In genomic region chr11:59471413-59472325, GRCm38 (mm10) we compare ENCODE assay signal across 7 mouse cellular contexts. TPM values are rescaled to one million over a fixed set of nuclear protein-coding genes. Genes with fewer than 3 reads are reported as not detected.
DNase-seq lines count a peak whose midpoint lies in the region; ATAC-seq and TF ChIP-seq lines count a peak whose summit lies in the region.

No protein-coding gene starts in this region.

- peak overlapping the region; percentile 84 for H3K4me2 ChIP-seq in lung, embryonic 15.5 days
- H3K4me2 ChIP-seq in hindbrain, embryonic 14.5 days (replicated peaks) = peak overlapping the region; percentile 67

- peak overlapping the region; percentile 97 for H3K9ac ChIP-seq in lung, embryonic 15.5 days
- peak overlapping the region; percentile 83 for H3K9ac ChIP-seq in hindbrain, embryonic 14.5 days

- no peaks in the 10 kb centered on the region for H3K9me3 ChIP-seq in lung, embryonic 15.5 days
- 0 out of 2 replicates have a peak, but pooled peaks cover 2% of the 10 kb centered on the region for H3K9me3 ChIP-seq in hindbrain, embryonic 14.5 days (ENCODE audit: control insufficient read depth, low read length)

- H3K36me3 ChIP-seq in lung, embryonic 15.5 days = no peaks in the 10 kb centered on the region
- no peaks in the 10 kb centered on the region for H3K36me3 ChIP-seq in hindbrain, embryonic 14.5 days (replicated peaks; ENCODE audit: control insufficient read depth, insufficient read depth)

- TF ChIP-seq CTCF in cortical plate, adult 2 months (IDR thresholded peaks at IDR 0.05; ENCODE audit: extremely low read depth, insufficient read depth, low read length) = no peak

- 4% methylated on average over 37 of the region's 37 CpGs for WGBS in lung, embryonic 15.5 days
- WGBS in hindbrain, embryonic 14.5 days = 6% methylated on average over 37 of the region's 37 CpGs

- H3K27me3 ChIP-seq in lung, embryonic 15.5 days = no peaks in the 10 kb centered on the region; the same call in 1 of the 2 replicates
- no peaks in the 10 kb centered on the region for H3K27me3 ChIP-seq in hindbrain, embryonic 14.5 days (ENCODE audit: control insufficient read depth, insufficient read depth, low read length)

- DNase-seq in lung, adult 18-20 months = no peak
- DNase-seq in hindbrain, embryonic 14.5 days (ENCODE audit: low spot score) = no peak
- DNase-seq in layer of hippocampus, postnatal 36 days = no peak
- no peak for DNase-seq in layer of hippocampus, adult 18-20 months (ENCODE audit: low spot score in 2 of 2)

- peaks cover 7% of the 10 kb centered on the region for H3K4me1 ChIP-seq in lung, embryonic 15.5 days
- no peaks in the 10 kb centered on the region for H3K4me1 ChIP-seq in cortical plate, adult 2 months (ENCODE audit: control insufficient read depth, insufficient read depth, low read length)
- H3K4me1 ChIP-seq in hindbrain, embryonic 14.5 days (replicated peaks; ENCODE audit: control insufficient read depth, insufficient read depth, low read length) = 0 out of 2 replicates have a peak, but pooled peaks cover 11% of the 10 kb centered on the region

- peak; percentile 76 for ATAC-seq in lung, embryonic 15.5 days (ENCODE audit: borderline replicate concordance, extremely low read depth, low FRiP score, low TSS enrichment)
- ATAC-seq in hindbrain, embryonic 14.5 days (ENCODE audit: low FRiP score) = peak; percentile 85
- peak; percentile 73 for ATAC-seq in megakaryocyte, adult 5-6 weeks (ENCODE audit: poor library complexity, severe bottlenecking)

- no peak for TF ChIP-seq POLR2A in cortical plate, adult 2 months (IDR thresholded peaks at IDR 0.05; ENCODE audit: extremely low read depth, insufficient read depth, low read length)

- peak overlapping the region; percentile 91 for H3K4me3 ChIP-seq in lung, embryonic 15.5 days
- peak overlapping the region; percentile 71 for H3K4me3 ChIP-seq in cortical plate, adult 2 months (ENCODE audit: insufficient read depth, low read length)
- H3K4me3 ChIP-seq in hindbrain, embryonic 14.5 days (replicated peaks; ENCODE audit: low read length) = peak overlapping the region; percentile 76

- H3K27ac ChIP-seq in lung, embryonic 15.5 days = peak overlapping the region; percentile 69
- no peak overlapping the region for H3K27ac ChIP-seq in cortical plate, adult 2 months (ENCODE audit: insufficient read depth, low read length)
- H3K27ac ChIP-seq in hindbrain, embryonic 14.5 days = peak overlapping the region; percentile 77

RNA-seq across cellular contexts. Expression of gene Zfp867, which starts 0.6 kb away (rescaled TPM):
- 8.1 and 8.2 TPM in 2 replicates for polyA plus RNA-seq in lung, embryonic 15.5 days (2015; fragmentation: Nextera tagmentation; extraction: Ambion mirVana)
- 2.9 and 3.8 TPM in 2 replicates for polyA plus RNA-seq in cortical plate, adult 2 months (2012; rRNA removed)
- 13.7 and 16.3 TPM in 2 replicates for polyA plus RNA-seq in hindbrain, embryonic 14.5 days (2014; fragmentation: Nextera tagmentation; extraction: Ambion mirVana)
- 0.40 and 1.2 TPM in 2 replicates for total RNA-seq in megakaryocyte, adult 5-6 weeks (2015)
- 0.59 and 0.77 TPM in 2 replicates for total RNA-seq in megakaryocyte, adult 5-6 weeks (2017)
- total RNA-seq in layer of hippocampus, postnatal 36 days (2021) = 1 to 10 TPM; 3.4 to 4.2 TPM
- 1 to 10 TPM; 2.4 to 2.5 TPM for total RNA-seq in layer of hippocampus, adult 18-20 months (2021)

RNA-seq across cellular contexts. Expression of gene Snap47, which starts 20.7 kb away (rescaled TPM):
- polyA plus RNA-seq in lung, embryonic 15.5 days (2015; fragmentation: Nextera tagmentation; extraction: Ambion mirVana) = 94.3 and 98.9 TPM in 2 replicates
- 467 and 482 TPM in 2 replicates for polyA plus RNA-seq in cortical plate, adult 2 months (2012; rRNA removed)
- polyA plus RNA-seq in hindbrain, embryonic 14.5 days (2014; fragmentation: Nextera tagmentation; extraction: Ambion mirVana) = 622 and 648 TPM in 2 replicates
- 2.9 and 3.3 TPM in 2 replicates for total RNA-seq in megakaryocyte, adult 5-6 weeks (2015)
- total RNA-seq in megakaryocyte, adult 5-6 weeks (2017) = 4.9 and 8.1 TPM in 2 replicates
- 100 to 1,000 TPM; 342 to 359 TPM for total RNA-seq in layer of hippocampus, postnatal 36 days (2021)
- total RNA-seq in layer of hippocampus, adult 18-20 months (2021) = 100 to 1,000 TPM; 359 to 367 TPM

RNA-seq across cellular contexts. Expression of gene Jmjd4, which starts 21.8 kb away (rescaled TPM):
- polyA plus RNA-seq in lung, embryonic 15.5 days (2015; fragmentation: Nextera tagmentation; extraction: Ambion mirVana) = 10.6 and 11.4 TPM in 2 replicates
- 15.7 and 16.1 TPM in 2 replicates for polyA plus RNA-seq in cortical plate, adult 2 months (2012; rRNA removed)
- polyA plus RNA-seq in hindbrain, embryonic 14.5 days (2014; fragmentation: Nextera tagmentation; extraction: Ambion mirVana) = 17.6 and 19.8 TPM in 2 replicates
- total RNA-seq in megakaryocyte, adult 5-6 weeks (2015) = 1.9 and 2.3 TPM in 2 replicates
- 1.8 and 2.0 TPM in 2 replicates for total RNA-seq in megakaryocyte, adult 5-6 weeks (2017)
- total RNA-seq in layer of hippocampus, postnatal 36 days (2021) = 10 to 100 TPM; 25.2 to 25.9 TPM
- 10 to 100 TPM; 24.9 TPM for total RNA-seq in layer of hippocampus, adult 18-20 months (2021)

RNA-seq across cellular contexts. Expression of gene Zkscan17, which starts 54.9 kb away (rescaled TPM):
- 25.4 and 25.5 TPM in 2 replicates for polyA plus RNA-seq in lung, embryonic 15.5 days (2015; fragmentation: Nextera tagmentation; extraction: Ambion mirVana)
- polyA plus RNA-seq in cortical plate, adult 2 months (2012; rRNA removed) = 7.2 and 7.4 TPM in 2 replicates
- polyA plus RNA-seq in hindbrain, embryonic 14.5 days (2014; fragmentation: Nextera tagmentation; extraction: Ambion mirVana) = 12.3 and 13.7 TPM in 2 replicates
- total RNA-seq in megakaryocyte, adult 5-6 weeks (2015) = 9.0 and 9.4 TPM in 2 replicates
- 7.4 and 13.4 TPM in 2 replicates for total RNA-seq in megakaryocyte, adult 5-6 weeks (2017)
- 1 to 10 TPM; 6.6 to 7.5 TPM for total RNA-seq in layer of hippocampus, postnatal 36 days (2021)
- total RNA-seq in layer of hippocampus, adult 18-20 months (2021) = 1 to 10 TPM; 6.5 to 6.6 TPM

Comparison
In these comparisons a context has a peak if more than half of its experiments do, and no peak if none do; other contexts are left out.
1. RNA of gene Snap47, which starts 20.7 kb away (total RNA-seq): 359 to 367 TPM in layer of hippocampus, adult 18-20 months and 342 to 359 TPM in layer of hippocampus, postnatal 36 days; 2.9 to 8.1 TPM in megakaryocyte, adult 5-6 weeks; every median in the first group is over 10 times any median in the second.
2. RNA of gene Jmjd4, which starts 21.8 kb away (total RNA-seq): 25.2 to 25.9 TPM in layer of hippocampus, postnatal 36 days and 24.9 TPM in layer of hippocampus, adult 18-20 months; 1.8 to 2.3 TPM in megakaryocyte, adult 5-6 weeks; every median in the first group is over 4 times any median in the second.
3. Peak in every context shown above with its lines, with median percentiles within 50 percentile points of each other: ATAC-seq and H3K4me3 ChIP-seq.